Mouse (Mus musculus) adrenal gland, postnatal 36 days (tissue): ENCODE results near the gene Teddm1a. TPM values are rescaled to one million over a fixed set of nuclear protein-coding genes. Genes with fewer than 3 reads are reported as not detected.
"Not testable (repeated sequence)": the region's sequence is repeated elsewhere in the genome, so short reads cannot be mapped to it uniquely, and the experiment has no call there.

Experiments
- DNase-seq, 2 experiments: peaks; one replicate each; pipeline ENCODE4 v3.0.0; 2021; ENCODE audit warnings: mixed read lengths in 1 of 2
- long read RNA-seq, 2 experiments: library from polyadenylated mRNA; stranded (forward); transcript quantifications; one replicate each; pipeline ENCODE4 v2.0.0; 2021; ENCODE audit warnings: borderline sequencing depth in 2 of 2
- total RNA-seq, 2 experiments: library from RNA; stranded (reverse); gene quantifications; 2 replicates each; pipeline ENCODE4 v1.2.3; 2021

Teddm1a gene
- total RNA-seq, result not detected
- long read RNA-seq, experiment 1, result 0 reads
- long read RNA-seq, experiment 2, result 0 reads

- no peak for DNase-seq
These were observed at the start of gene Teddm1a for GRCm38 (mm10) chr1:153891442-153891841. Gene Teddm1a, plus strand, starts transcription at chr1:153891742.

GRCm38 (mm10) chr1:153842121-153842740 lies 49.3 kb upstream of the Teddm1a start:
- no peak for DNase-seq

- no peak for DNase-seq
These were observed 47.5 kb upstream of the Teddm1a start, which contains the start of gene Rgsl1 for GRCm38 (mm10) chr1:153844042-153844441. Gene Rgsl1, minus strand, starts transcription at chr1:153844142.

GRCm38 (mm10) chr1:153846420-153846819 lies 45.1 kb upstream of the Teddm1a start:
- DNase-seq, result no peak

- no peak for DNase-seq
These were observed 44.7 kb upstream of the Teddm1a start for GRCm38 (mm10) chr1:153846867-153847266.

GRCm38 (mm10) chr1:153852696-153853095 lies 38.8 kb upstream of the Teddm1a start:
- not testable (repeated sequence) for DNase-seq

- DNase-seq, result no peak
These were observed 35.6 kb upstream of the Teddm1a start for GRCm38 (mm10) chr1:153855946-153856345.

GRCm38 (mm10) chr1:153874045-153874444 lies 17.5 kb upstream of the Teddm1a start, which contains the start of gene Teddm1b:
Gene Teddm1b, plus strand, starts transcription at chr1:153874345.
- no peak for DNase-seq

GRCm38 (mm10) chr1:153880391-153880790 lies 11.2 kb upstream of the Teddm1a start:
- DNase-seq, result not testable (repeated sequence)

GRCm38 (mm10) chr1:153886024-153886633 lies 5.4 kb upstream of the Teddm1a start:
- no peak for DNase-seq

- DNase-seq, result no peak
These were observed 1.4 kb upstream of the Teddm1a start for GRCm38 (mm10) chr1:153890121-153890520.

- no peak for DNase-seq
These were observed 2.2 kb downstream of the Teddm1a start for GRCm38 (mm10) chr1:153893746-153894145.

- no peak for DNase-seq
These were observed 2.8 kb downstream of the Teddm1a start for GRCm38 (mm10) chr1:153894201-153894893.

- DNase-seq, result peak; percentile 70 to 77
These were observed 3.4 kb downstream of the Teddm1a start for GRCm38 (mm10) chr1:153894979-153895378.

- no peak for DNase-seq
These were observed 5.7 kb downstream of the Teddm1a start for GRCm38 (mm10) chr1:153897196-153897595.

GRCm38 (mm10) chr1:153898989-153899730 lies 7.6 kb downstream of the Teddm1a start:
- DNase-seq, result no peak

- DNase-seq, result peak; percentile 98
These were observed 8.3 kb downstream of the Teddm1a start, which contains the start of the genes Glul and Teddm2 for GRCm38 (mm10) chr1:153899731-153900380. Gene Glul, plus strand, starts transcription at chr1:153899944. Gene Teddm2, minus strand, starts transcription at chr1:153900228.

GRCm38 (mm10) chr1:153900381-153900780 lies 8.8 kb downstream of the Teddm1a start:
- peak; percentile 49 to 66 for DNase-seq

- peak; percentile 36 to 63 for DNase-seq
These were observed 9.6 kb downstream of the Teddm1a start for GRCm38 (mm10) chr1:153900860-153901730.

- no peak for DNase-seq
These were observed 11.5 kb downstream of the Teddm1a start for GRCm38 (mm10) chr1:153903006-153903405.

GRCm38 (mm10) chr1:153904236-153904635 lies 12.7 kb downstream of the Teddm1a start:
- no peak for DNase-seq
